Mouse (Mus musculus): ENCODE measurements around the gene Tacc3.

Gene Tacc3

GRCm38 (mm10) chr5:33657787-33658663 lies at the start of gene Tacc3, which contains the start of gene Tmem129:
Gene Tacc3 (plus strand): TSS chr5:33658128.
Gene Tmem129 (minus strand): TSS chr5:33658416.
- DNase-seq (ENCODE audit: low spot score in 2 of 2): peak; percentile 90 to 93

GRCm38 (mm10) chr5:33609226-33609625 lies 48.7 kb upstream of the Tacc3 start:
- DNase-seq (ENCODE audit: low spot score in 2 of 2): no peak

- no peak for DNase-seq (ENCODE audit: low spot score in 2 of 2)
Measured at GRCm38 (mm10) chr5:33611795-33612194, 46.1 kb upstream of the Tacc3 start.

GRCm38 (mm10) chr5:33614391-33614790 lies 43.5 kb upstream of the Tacc3 start:
- DNase-seq (ENCODE audit: low spot score in 2 of 2): no peak

GRCm38 (mm10) chr5:33622671-33623070 lies 35.3 kb upstream of the Tacc3 start:
- DNase-seq (ENCODE audit: low spot score in 2 of 2): no peak

- no peak for DNase-seq (ENCODE audit: low spot score in 2 of 2)
Measured at GRCm38 (mm10) chr5:33623766-33624165, 34.2 kb upstream of the Tacc3 start.

GRCm38 (mm10) chr5:33627968-33628367 lies 30.0 kb upstream of the Tacc3 start:
- DNase-seq (ENCODE audit: low spot score in 2 of 2): no peak

GRCm38 (mm10) chr5:33628820-33629300 lies 29.1 kb upstream of the Tacc3 start:
- peak; percentile 30 to 57 for DNase-seq (ENCODE audit: low spot score in 2 of 2)

- DNase-seq (ENCODE audit: low spot score in 2 of 2): peak; percentile 100
Measured at GRCm38 (mm10) chr5:33629301-33629987, 28.5 kb upstream of the Tacc3 start, which contains the start of the genes Fam53a and Gm9903. Gene Fam53a (minus strand): TSS chr5:33629635. Gene Gm9903 (plus strand): TSS chr5:33629925.

- DNase-seq (ENCODE audit: low spot score in 2 of 2): peak; percentile 31 to 53
Measured at GRCm38 (mm10) chr5:33630061-33630460, 27.9 kb upstream of the Tacc3 start.

GRCm38 (mm10) chr5:33630615-33631014 lies 27.3 kb upstream of the Tacc3 start:
- no peak for DNase-seq (ENCODE audit: low spot score in 2 of 2)

GRCm38 (mm10) chr5:33632526-33632925 lies 25.4 kb upstream of the Tacc3 start:
- DNase-seq (ENCODE audit: low spot score in 2 of 2): no peak

- no peak for DNase-seq (ENCODE audit: low spot score in 2 of 2)
Measured at GRCm38 (mm10) chr5:33635361-33635760, 22.6 kb upstream of the Tacc3 start.

- DNase-seq (ENCODE audit: low spot score in 2 of 2): no peak
Measured at GRCm38 (mm10) chr5:33637606-33638350, 20.1 kb upstream of the Tacc3 start.

- DNase-seq (ENCODE audit: low spot score in 2 of 2): no peak
Measured at GRCm38 (mm10) chr5:33638826-33639225, 19.1 kb upstream of the Tacc3 start.

GRCm38 (mm10) chr5:33640652-33641051 lies 17.3 kb upstream of the Tacc3 start:
- peak in 1 of 2 experiments; percentile 38 for DNase-seq (ENCODE audit: low spot score in 2 of 2)

- DNase-seq (ENCODE audit: low spot score in 2 of 2): no peak
Measured at GRCm38 (mm10) chr5:33651017-33651416, 6.9 kb upstream of the Tacc3 start.

- DNase-seq (ENCODE audit: low spot score in 2 of 2): no peak
Measured at GRCm38 (mm10) chr5:33651541-33651920, 6.4 kb upstream of the Tacc3 start.

GRCm38 (mm10) chr5:33651921-33652782 lies 5.8 kb upstream of the Tacc3 start, which contains the start of gene Slbp:
Gene Slbp (minus strand): TSS chr5:33652574.
- DNase-seq (ENCODE audit: low spot score in 2 of 2): peak; percentile 88 to 92

GRCm38 (mm10) chr5:33652783-33653173 lies 5.2 kb upstream of the Tacc3 start:
- DNase-seq (ENCODE audit: low spot score in 2 of 2): no peak

- no peak for DNase-seq (ENCODE audit: low spot score in 2 of 2)
Measured at GRCm38 (mm10) chr5:33654424-33654823, 3.5 kb upstream of the Tacc3 start.
